Mouse (Mus musculus) olfactory bulb, adult 2 months (tissue): ENCODE measurements around the gene AL732309.1. TPM values are rescaled to one million over a fixed set of nuclear protein-coding genes. Genes with fewer than 3 reads are reported as not detected.

Experiments used
- H3K27ac ChIP-seq: fragments of 200-500 bp; 2 replicates; pipeline ENCODE4 v1.5.1; 2012; ENCODE audit warnings: low read depth, low read length; ENCODE audit not compliant: insufficient read depth
- H3K4me1 ChIP-seq: fragments of 200-500 bp; 2 replicates; pipeline ENCODE4 v1.6.1; 2012; ENCODE audit warnings: low read length; ENCODE audit not compliant: control insufficient read depth, insufficient read depth
- H3K4me3 ChIP-seq: fragments of 200-500 bp; 2 replicates; pipeline ENCODE4 v1.5.1; 2012; ENCODE audit warnings: mild to moderate bottlenecking, low read depth, low read length, moderate library complexity; ENCODE audit not compliant: insufficient read depth
- CTCF ChIP-seq: fragments of 200-500 bp; IDR thresholded peaks from 2 replicates; pipeline ENCODE4 v1.5.1; 2012; ENCODE audit warnings: low read depth, mild to moderate bottlenecking, low read length, moderate library complexity; ENCODE audit not compliant: insufficient read depth
- POLR2A ChIP-seq: fragments of 200-500 bp; IDR thresholded peaks from 2 replicates; pipeline ENCODE4 v1.6.1; 2012; ENCODE audit warnings: mild to moderate bottlenecking, low read depth, low read length, moderate library complexity; ENCODE audit not compliant: insufficient read depth
- WGBS: fragments of 180-500 bp; shearing (Covaris S2); methylation state at CpG from one replicate; pipeline ENCODE4 v1.1.7; 2018; 5-methylcytosine and 5-hydroxymethylcytosine counted together
- polyA plus RNA-seq: library from polyadenylated mRNA; stranded (reverse); fragments of >200 nt; gene quantifications from 2 replicates; pipeline ENCODE4 v1.2.4, GENCODE M21; 2012; ENCODE audit warnings: low replicate concordance; ENCODE audit not compliant: missing spikeins, insufficient read depth, insufficient read length

The AL732309.1 gene
- polyA plus RNA-seq, 1 experiment, result not detected

- H3K4me3 ChIP-seq, result no peak within 1 kb of the TSS
- TF ChIP-seq CTCF (no peak), POLR2A (no peak)
- H3K4me1 ChIP-seq, result peaks cover 1% of the 10 kb centered on the region
- 94% methylated on average over 3 of the region's 3 CpGs for WGBS
- no peak within 1 kb of the TSS for H3K27ac ChIP-seq
Observed at GRCm38 (mm10) chr2:25234050-25234449, 12.6 kb downstream of the AL732309.1 start, which contains the start of gene Slc34a3. Gene Slc34a3 (minus strand): TSS chr2:25234364.

GRCm38 (mm10) chr2:25233421-25233820 lies 13.2 kb downstream of the AL732309.1 start:
- H3K4me3 ChIP-seq, result no peak overlapping the region
- no peak overlapping the region for H3K27ac ChIP-seq
- 80% methylated on average over 4 of the region's 4 CpGs for WGBS
- TF ChIP-seq POLR2A (no peak), CTCF (no peak)
- peaks cover 5% of the 10 kb centered on the region for H3K4me1 ChIP-seq

- TF ChIP-seq CTCF (no peak), POLR2A (no peak)
- WGBS, result 56% methylated on average over 12 of the region's 12 CpGs
- H3K4me3 ChIP-seq, result no peak overlapping the region
- H3K4me1 ChIP-seq, result peaks cover 5% of the 10 kb centered on the region
- H3K27ac ChIP-seq, result no peak overlapping the region
Observed at GRCm38 (mm10) chr2:25231038-25231437, 15.6 kb downstream of the AL732309.1 start.

- no peak for TF ChIP-seq CTCF
- Histone ChIP-seq H3K4me1 (peaks cover 5% of the 10 kb centered on the region), H3K4me3 (no peak overlapping the region), H3K27ac (no peak overlapping the region)
- WGBS, result 85% methylated on average over 7 of the region's 7 CpGs
Observed at GRCm38 (mm10) chr2:25230581-25230980, 16.1 kb downstream of the AL732309.1 start.

GRCm38 (mm10) chr2:25229582-25229981 lies 17.1 kb downstream of the AL732309.1 start:
- no peak overlapping the region for H3K4me3 ChIP-seq
- no peak overlapping the region for H3K27ac ChIP-seq
- 84% methylated on average over 5 of the region's 5 CpGs for WGBS
- TF ChIP-seq POLR2A, result no peak
- H3K4me1 ChIP-seq, result peaks cover 5% of the 10 kb centered on the region

- WGBS, result 73% methylated on average over 6 of the region's 6 CpGs
- H3K4me3 ChIP-seq, result no peak overlapping the region
- TF ChIP-seq POLR2A (no peak), CTCF (no peak)
- H3K27ac ChIP-seq, result no peak overlapping the region
- H3K4me1 ChIP-seq, result peaks cover 5% of the 10 kb centered on the region
Observed at GRCm38 (mm10) chr2:25228995-25229530, 17.6 kb downstream of the AL732309.1 start.

GRCm38 (mm10) chr2:25228431-25228889 lies 18.2 kb downstream of the AL732309.1 start:
- Histone ChIP-seq H3K4me3 (peak overlapping the region; percentile 24), H3K4me1 (peaks cover 5% of the 10 kb centered on the region), H3K27ac (peak overlapping the region; percentile 34)
- WGBS, result 2% methylated on average over 7 of the region's 7 CpGs
- TF ChIP-seq POLR2A (no peak), CTCF (peak; percentile 32; the same call in 1 of the 2 replicates)

- Histone ChIP-seq H3K27ac (peak overlapping the region; percentile 55; the same call in 1 of the 2 replicates), H3K4me1 (peaks cover 5% of the 10 kb centered on the region), H3K4me3 (no peak overlapping the region)
- TF ChIP-seq CTCF (no peak), POLR2A (no peak)
- 83% methylated on average over 4 of the region's 4 CpGs for WGBS
Observed at GRCm38 (mm10) chr2:25227406-25227805, 19.3 kb downstream of the AL732309.1 start.

- Histone ChIP-seq H3K27ac (peak overlapping the region; percentile 55), H3K4me1 (peaks cover 5% of the 10 kb centered on the region), H3K4me3 (no peak overlapping the region)
- 38% methylated on average over 5 of the region's 5 CpGs for WGBS
- TF ChIP-seq CTCF, result no peak
- TF ChIP-seq POLR2A, result no peak
Observed at GRCm38 (mm10) chr2:25226864-25227263, 19.8 kb downstream of the AL732309.1 start.
